Mouse (Mus musculus) thymus, adult 2 months (tissue): ENCODE measurements around the gene Ddhd1. TPM values are rescaled to one million over a fixed set of nuclear protein-coding genes. Genes with fewer than 3 reads are reported as not detected.

ENCODE experiments used
- DNase-seq: peaks from one replicate; pipeline ENCODE4 v3.0.0; 2021
- H3K27ac ChIP-seq: fragments of 200-500 bp; 2 replicates; pipeline ENCODE4 v1.5.1; 2012; ENCODE audit warnings: low read length, control low read depth; ENCODE audit not compliant: control insufficient read depth, insufficient read depth
- H3K27me3 ChIP-seq: fragments of 200-500 bp; 2 replicates; pipeline ENCODE4 v1.6.1; 2012; ENCODE audit warnings: mild to moderate bottlenecking, low read length, moderate library complexity, mixed read lengths; ENCODE audit not compliant: control insufficient read depth, insufficient read depth
- H3K36me3 ChIP-seq: fragments of 200-500 bp; 2 replicates; pipeline ENCODE4 v1.6.1; 2012; ENCODE audit warnings: mild to moderate bottlenecking, low read length, moderate library complexity; ENCODE audit not compliant: control insufficient read depth, insufficient read depth
- H3K4me1 ChIP-seq: fragments of 200-500 bp; replicated peaks from 2 replicates; pipeline ENCODE4 v1.6.1; 2012; ENCODE audit warnings: low read length; ENCODE audit not compliant: control insufficient read depth, insufficient read depth
- H3K4me3 ChIP-seq: fragments of 200-500 bp; 2 replicates; pipeline ENCODE4 v1.5.1; 2012; ENCODE audit warnings: mild to moderate bottlenecking, low read length, control low read depth, moderate library complexity; ENCODE audit not compliant: control insufficient read depth, insufficient read depth
- CTCF ChIP-seq: fragments of 200-500 bp; IDR thresholded peaks from 2 replicates; pipeline ENCODE4 v1.5.1; 2012; ENCODE audit warnings: mild to moderate bottlenecking, control low read depth, low read length, moderate library complexity, borderline replicate concordance; ENCODE audit not compliant: control insufficient read depth, poor library complexity, insufficient read depth; ENCODE audit errors: extremely low read depth
- POLR2A ChIP-seq: fragments of 200-500 bp; IDR thresholded peaks from 2 replicates; pipeline ENCODE4 v1.6.1; 2012; ENCODE audit warnings: mild to moderate bottlenecking, low read length, control low read depth, moderate library complexity; ENCODE audit not compliant: control insufficient read depth, poor library complexity, insufficient read depth; ENCODE audit errors: extremely low read depth
- WGBS: fragments of 180-500 bp; shearing (Covaris S2); methylation state at CpG from one replicate; pipeline ENCODE4 v1.1.7; 2018; 5-methylcytosine and 5-hydroxymethylcytosine counted together
- polyA plus RNA-seq: library from polyadenylated mRNA; depleted of rRNA; stranded (reverse); fragments of >200 nt; gene quantifications from 2 replicates; pipeline ENCODE4 v1.2.3, GENCODE M21; 2012

Gene Ddhd1
- polyA plus RNA-seq, 1 experiment: 22.7 TPM

DNA sequence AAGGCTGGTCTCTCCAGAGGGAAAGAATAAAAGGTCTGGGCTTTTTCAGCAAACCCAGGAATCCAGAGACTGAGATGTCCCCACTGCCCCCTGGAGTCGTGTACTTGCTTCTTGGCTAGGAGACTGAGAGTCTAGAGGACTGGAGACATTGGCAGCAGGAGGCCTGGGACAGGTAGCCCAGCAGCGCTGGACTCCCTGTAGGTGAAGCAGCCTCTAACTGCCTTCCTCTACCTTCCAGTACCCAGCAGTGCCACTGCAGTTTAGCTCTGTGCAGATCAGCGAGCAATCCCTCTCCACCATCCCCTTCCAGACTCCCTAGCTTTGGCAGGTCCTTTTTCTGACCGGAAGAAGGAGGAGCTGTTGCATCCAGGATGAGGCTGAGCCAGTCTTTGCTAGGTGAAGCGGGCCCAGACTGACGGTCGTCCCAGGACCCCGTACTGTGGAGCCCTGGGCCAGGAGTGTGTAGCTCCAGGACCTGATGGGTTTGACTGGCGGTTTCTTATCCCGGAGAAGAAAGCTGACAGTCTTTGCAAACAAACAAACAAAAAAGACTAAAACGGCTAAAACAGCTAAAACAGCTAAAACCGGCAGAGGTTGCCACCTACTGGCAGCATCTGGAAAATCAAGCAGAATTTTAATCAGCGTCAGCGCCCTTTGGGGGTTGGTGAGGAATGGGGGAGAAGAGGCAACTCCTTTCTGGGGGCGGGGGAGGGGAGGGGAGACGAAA, 32.7 kb upstream of the Ddhd1 start:
- WGBS: 7% methylated on average over 16 of the region's 16 CpGs
- no peak overlapping the region for H3K27ac ChIP-seq

DNA sequence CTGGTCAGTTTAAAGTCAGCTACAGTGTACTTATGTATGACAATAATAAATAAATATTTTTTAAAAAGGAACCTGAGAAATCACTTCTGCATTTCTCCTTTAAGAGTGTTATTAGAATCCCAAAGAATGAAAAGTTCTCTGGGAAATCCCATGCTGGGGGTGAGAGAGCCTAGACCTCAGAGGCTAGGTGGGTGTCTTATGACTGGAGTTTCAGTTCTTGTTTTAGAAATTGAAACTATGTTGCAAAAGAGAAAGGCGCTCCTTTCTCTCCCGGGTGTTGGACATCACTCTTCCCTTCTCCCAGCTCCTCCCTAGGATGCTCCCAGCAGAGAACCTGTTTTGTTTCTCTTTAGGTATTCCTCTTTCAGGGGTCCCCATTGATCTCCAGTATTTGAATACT, 27.4 kb upstream of the Ddhd1 start:
- no peak overlapping the region for H3K4me3 ChIP-seq
- WGBS: 58% methylated on average over 2 of the region's 2 CpGs
- H3K4me1 ChIP-seq: no peaks in the 10 kb centered on the region
- no peak for TF ChIP-seq CTCF
- no peak for TF ChIP-seq POLR2A
- no peaks in the 10 kb centered on the region for H3K27me3 ChIP-seq
- H3K36me3 ChIP-seq: no peaks in the 10 kb centered on the region
- no peak for DNase-seq
- no peak overlapping the region for H3K27ac ChIP-seq

More for the DNA sequence above, 32.7 kb upstream of the Ddhd1 start:
- TF ChIP-seq CTCF (peak; percentile 64; the same call in 1 of the 2 replicates), POLR2A (no peak)
- no peaks in the 10 kb centered on the region for H3K27me3 ChIP-seq
- H3K4me1 ChIP-seq: no peaks in the 10 kb centered on the region
- H3K36me3 ChIP-seq: no peaks in the 10 kb centered on the region
- peak; percentile 38 for DNase-seq
- peak overlapping the region; percentile 18; the same call in 1 of the 2 replicates for H3K4me3 ChIP-seq

DNA sequence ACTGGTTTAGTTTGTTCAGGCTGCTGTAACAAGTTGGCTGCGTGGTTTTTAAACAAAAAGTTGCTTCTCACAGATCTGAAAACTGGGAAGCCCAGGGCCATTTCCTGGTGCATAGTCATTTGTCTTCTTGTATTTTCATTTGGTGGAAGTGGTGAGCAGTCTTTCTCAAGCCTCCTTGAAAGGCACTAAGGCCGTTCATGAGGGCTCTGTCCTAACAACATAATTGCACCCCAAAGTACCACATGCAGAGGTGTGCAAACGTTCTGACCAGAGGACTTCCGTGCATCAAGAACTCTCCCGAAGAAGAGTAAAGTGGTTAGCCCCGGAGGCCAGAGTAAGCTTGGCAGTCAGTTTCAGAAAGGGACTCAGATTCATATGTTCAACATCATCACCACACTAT, 18.8 kb upstream of the Ddhd1 start:
- Histone ChIP-seq H3K4me3 (no peak overlapping the region), H3K4me1 (no peaks in the 10 kb centered on the region), H3K36me3 (no peaks in the 10 kb centered on the region), H3K27ac (no peak overlapping the region), H3K27me3 (no peaks in the 10 kb centered on the region)
- DNase-seq: no peak
- 53% methylated on average over 6 of the region's 6 CpGs for WGBS
- TF ChIP-seq CTCF: no peak
- no peak for TF ChIP-seq POLR2A

DNA sequence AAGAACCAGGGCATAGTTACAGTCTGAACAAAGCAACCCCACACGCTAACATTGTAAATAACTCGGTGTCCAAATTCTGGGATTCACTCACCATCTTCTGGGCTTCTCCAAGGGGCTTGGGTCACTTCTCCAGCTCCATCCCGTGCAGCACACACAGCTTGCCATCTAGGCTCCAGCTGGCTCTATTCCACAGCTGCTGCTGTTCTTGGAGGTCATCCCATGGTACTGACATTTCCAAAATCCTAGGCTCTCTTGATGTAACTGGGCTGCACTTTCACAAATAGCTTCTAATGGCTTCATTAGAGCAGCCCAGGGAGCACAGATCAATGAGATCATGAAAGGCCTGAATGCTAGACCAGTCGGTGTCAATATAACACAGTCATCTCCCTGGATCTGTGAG, 10.4 kb upstream of the Ddhd1 start:
- H3K27me3 ChIP-seq: no peaks in the 10 kb centered on the region
- H3K36me3 ChIP-seq: no peaks in the 10 kb centered on the region
- 89% methylated on average over 4 of the region's 4 CpGs for WGBS
- DNase-seq: no peak
- no peak overlapping the region for H3K4me3 ChIP-seq
- TF ChIP-seq CTCF: no peak
- no peak for TF ChIP-seq POLR2A
- no peaks in the 10 kb centered on the region for H3K4me1 ChIP-seq
- no peak overlapping the region for H3K27ac ChIP-seq

DNA sequence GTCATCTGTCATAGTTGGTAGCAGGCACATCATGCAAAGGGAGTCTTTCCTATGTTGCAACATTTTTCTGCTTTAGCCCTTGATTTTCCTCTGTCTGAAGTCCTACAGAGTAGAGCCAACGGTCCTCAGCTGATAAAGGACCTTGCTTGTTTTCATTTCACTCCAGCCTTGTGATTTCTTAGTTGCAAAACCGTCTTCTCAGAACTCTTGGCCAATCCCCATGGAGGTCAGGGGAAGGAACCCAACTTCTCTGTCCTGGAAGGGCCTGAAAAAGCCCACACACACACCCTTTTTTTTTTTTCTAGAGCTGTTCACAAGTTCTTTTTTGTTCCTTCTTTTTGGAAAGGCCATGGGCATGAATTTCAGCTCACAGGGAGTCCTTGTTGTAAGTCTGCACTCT, 9.3 kb upstream of the Ddhd1 start:
- DNase-seq: no peak
- WGBS: 93% methylated on average over 2 of the region's 2 CpGs
- no peaks in the 10 kb centered on the region; the same call in 1 of the 2 replicates for H3K27me3 ChIP-seq
- no peak overlapping the region for H3K4me3 ChIP-seq
- no peak overlapping the region for H3K27ac ChIP-seq
- TF ChIP-seq CTCF: no peak
- H3K36me3 ChIP-seq: no peaks in the 10 kb centered on the region
- H3K4me1 ChIP-seq: no peaks in the 10 kb centered on the region

DNA sequence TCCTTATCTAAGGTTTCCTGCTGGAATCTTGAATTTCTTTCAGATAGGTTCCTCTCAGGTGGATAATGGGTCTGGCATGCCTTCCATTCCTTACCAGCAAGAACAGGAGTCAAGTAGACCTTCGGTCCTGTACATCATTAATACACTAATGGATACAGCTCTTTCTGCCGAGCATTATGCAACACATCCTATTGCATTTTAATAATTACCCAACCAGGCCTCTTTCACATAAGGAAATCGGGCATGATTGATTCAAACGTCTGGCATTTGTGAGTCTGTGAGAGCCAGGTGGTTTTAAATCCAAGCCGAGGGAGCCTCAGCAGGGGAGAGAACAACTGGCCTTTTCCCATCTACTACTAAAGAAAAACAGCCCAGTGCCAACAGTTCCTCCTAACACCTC, 3.6 kb upstream of the Ddhd1 start:
- H3K36me3 ChIP-seq: no peaks in the 10 kb centered on the region
- peaks cover 3% of the 10 kb centered on the region for H3K4me1 ChIP-seq
- H3K27ac ChIP-seq: no peak overlapping the region
- 79% methylated on average over 5 of the region's 5 CpGs for WGBS
- no peaks in the 10 kb centered on the region; the same call in 1 of the 2 replicates for H3K27me3 ChIP-seq
- no peak for DNase-seq
- no peak overlapping the region for H3K4me3 ChIP-seq
- TF ChIP-seq POLR2A: no peak
- no peak for TF ChIP-seq CTCF

DNA sequence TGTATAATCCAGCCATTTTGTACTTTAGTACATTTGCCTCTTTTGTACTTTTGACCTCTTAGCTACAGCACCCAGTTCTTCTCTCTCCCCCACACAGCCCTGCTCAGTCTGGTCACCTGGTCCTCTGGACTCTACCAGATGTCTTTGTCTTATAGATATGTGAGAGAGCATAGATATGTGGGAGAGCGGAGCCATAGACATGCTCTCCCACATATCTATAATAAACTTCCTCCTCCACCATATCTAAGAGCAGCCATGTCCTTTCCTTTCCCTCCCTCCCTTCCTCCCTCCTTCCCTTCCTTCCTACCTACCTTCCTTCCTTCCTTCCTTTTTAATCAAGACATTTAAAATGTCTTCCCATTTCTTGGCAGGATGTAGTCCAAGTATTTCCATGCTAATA, 2.4 kb upstream of the Ddhd1 start:
- Histone ChIP-seq H3K4me3 (no peak overlapping the region), H3K36me3 (no peaks in the 10 kb centered on the region), H3K4me1 (peaks cover 5% of the 10 kb centered on the region), H3K27me3 (no peaks in the 10 kb centered on the region; the same call in 1 of the 2 replicates), H3K27ac (no peak overlapping the region)
- WGBS: 100% methylated on average over 1 of the region's 1 CpGs
- DNase-seq: no peak
- TF ChIP-seq POLR2A (no peak), CTCF (no peak)
